Mouse (Mus musculus): ENCODE measurements around the gene Tmem9b.

GRCm38 (mm10) chr7:109712198-109712597, 40.5 kb downstream of the Tmem9b start:
- TF ChIP-seq CTCF (IDR thresholded peaks at IDR 0.05; ENCODE audit: extremely low read depth, insufficient read length, insufficient replicate concordance, low read depth, low read length): no peak
- no peak for TF ChIP-seq POLR2A (IDR thresholded peaks at IDR 0.05; ENCODE audit: low read depth, low read length)

All from small intestine, adult 2 months (tissue).